Mouse (Mus musculus) right cerebral cortex, adult 2 months (tissue): Measurements from ENCODE around the gene Mmp28.
A peak's percentile ranks its signal among the peaks of the same experiment; 100 is the strongest.

Experiments
- DNase-seq, 2 experiments: peaks; one replicate each; pipeline ENCODE4 v3.0.0; 2021 to 2022; ENCODE audit warnings: low spot score in 2 of 2

The Mmp28 gene

GRCm38 (mm10) chr11:83448021-83448926 is 14.6 kb downstream of the Mmp28 start:
- no peak for DNase-seq

GRCm38 (mm10) chr11:83447612-83448011 is 15.3 kb downstream of the Mmp28 start:
- DNase-seq: no peak

- DNase-seq: no peak
Measured at GRCm38 (mm10) chr11:83445001-83445400, 17.9 kb downstream of the Mmp28 start.

GRCm38 (mm10) chr11:83443824-83444223 is 19.0 kb downstream of the Mmp28 start:
- no peak for DNase-seq

GRCm38 (mm10) chr11:83442596-83443267 is 20.1 kb downstream of the Mmp28 start:
- peak; percentile 85 to 90 for DNase-seq

- no peak for DNase-seq
Measured at GRCm38 (mm10) chr11:83441235-83441634, 21.6 kb downstream of the Mmp28 start.

GRCm38 (mm10) chr11:83440081-83441064 is 22.5 kb downstream of the Mmp28 start:
- peak; percentile 87 to 89 for DNase-seq

GRCm38 (mm10) chr11:83439426-83440060 is 23.3 kb downstream of the Mmp28 start:
- DNase-seq: no peak

GRCm38 (mm10) chr11:83437377-83437776 is 25.5 kb downstream of the Mmp28 start, which contains the start of gene 1700020L24Rik:
Gene 1700020L24Rik (plus strand): TSS chr11:83437677.
- no peak for DNase-seq

GRCm38 (mm10) chr11:83432533-83432932 is 30.3 kb downstream of the Mmp28 start:
- DNase-seq: no peak

- no peak for DNase-seq
Measured at GRCm38 (mm10) chr11:83429355-83429754, 33.5 kb downstream of the Mmp28 start, which contains the start of gene Gas2l2. Gene Gas2l2 (minus strand): TSS chr11:83429455.

- DNase-seq: no peak
Measured at GRCm38 (mm10) chr11:83426964-83427363, 35.9 kb downstream of the Mmp28 start.

GRCm38 (mm10) chr11:83424681-83425080 is 38.2 kb downstream of the Mmp28 start:
- DNase-seq: peak; percentile 85 to 86

GRCm38 (mm10) chr11:83421305-83421704 is 41.6 kb downstream of the Mmp28 start:
- DNase-seq: no peak

GRCm38 (mm10) chr11:83420338-83420737 is 42.5 kb downstream of the Mmp28 start:
- DNase-seq: no peak

- peak; percentile 69 to 74 for DNase-seq
Measured at GRCm38 (mm10) chr11:83418566-83418965, 44.3 kb downstream of the Mmp28 start.

- no peak for DNase-seq
Measured at GRCm38 (mm10) chr11:83417708-83418107, 45.2 kb downstream of the Mmp28 start.

- no peak for DNase-seq
Measured at GRCm38 (mm10) chr11:83417080-83417479, 45.8 kb downstream of the Mmp28 start.

- DNase-seq: no peak
Measured at GRCm38 (mm10) chr11:83410510-83410909, 52.4 kb downstream of the Mmp28 start.

GRCm38 (mm10) chr11:83409792-83410291 is 53.0 kb downstream of the Mmp28 start:
- DNase-seq: no peak
